Mouse (Mus musculus) MEL (cell line): Measurements from ENCODE around the gene Cdca3.

ENCODE experiments used
- CTCF ChIP-seq, 3 experiments: IDR thresholded peaks in 2 of 3; conservative IDR thresholded peaks in 1 of 3; 2 replicates each; pipeline ENCODE4 v1.5.1; 2011 to 2012; ENCODE audit warnings: low read length in 3 of 3, low read depth in 2 of 3, mild to moderate bottlenecking in 2 of 3, improper control_type of control experiment in 1 of 3, inconsistent platforms in 1 of 3, mixed read lengths in 1 of 3, moderate library complexity in 1 of 3; ENCODE audit not compliant: control insufficient read depth in 1 of 3, insufficient read depth in 1 of 3, poor library complexity in 1 of 3, severe bottlenecking in 1 of 3
- E2F4 ChIP-seq: IDR thresholded peaks from 2 replicates; pipeline ENCODE4 v1.6.1; 2011; ENCODE audit warnings: low read depth, low read length, improper control_type of control experiment, borderline replicate concordance
- GATA1 ChIP-seq: IDR thresholded peaks from 2 replicates; pipeline ENCODE4 v1.6.1; 2011; ENCODE audit warnings: low read depth, low read length, improper control_type of control experiment
- POLR2A ChIP-seq, 2 experiments: IDR thresholded peaks; 2 replicates each; pipeline ENCODE4 v1.6.1; 2011 to 2012; ENCODE audit warnings: low read length in 2 of 2, mild to moderate bottlenecking in 2 of 2, control low read depth in 1 of 2, improper control_type of control experiment in 1 of 2, low read depth in 1 of 2, moderate library complexity in 1 of 2; ENCODE audit not compliant: control insufficient read depth in 1 of 2, insufficient read depth in 1 of 2, poor library complexity in 1 of 2
- TAL1 ChIP-seq: IDR thresholded peaks from 2 replicates; pipeline ENCODE4 v1.6.1; 2012; ENCODE audit warnings: mild to moderate bottlenecking, inconsistent platforms, low read length, moderate library complexity, mixed read lengths

GRCm38 (mm10) chr6:124861802-124862201 lies 32.5 kb downstream of the Cdca3 start:
- no peak for TF ChIP-seq TAL1
- no peak for TF ChIP-seq GATA1
- TF ChIP-seq CTCF (IDR thresholded peaks at IDR 0.05 in 2 of 3, conservative IDR thresholded peaks at IDR 0.05 in 1 of 3; ENCODE audit: control insufficient read depth in 1 of 3, insufficient read depth in 1 of 3, low read depth in 2 of 3, low read length in 3 of 3, poor library complexity in 1 of 3, severe bottlenecking in 1 of 3): no peak
- no peak for TF ChIP-seq E2F4
- no peak for TF ChIP-seq POLR2A (IDR thresholded peaks at IDR 0.05; ENCODE audit: control insufficient read depth in 1 of 2, insufficient read depth in 1 of 2, low read depth in 1 of 2, low read length in 2 of 2, poor library complexity in 1 of 2)
